Mouse (Mus musculus) kidney, embryonic 15.5 days (tissue): ENCODE results near the gene Kctd21. TPM values are rescaled to one million over a fixed set of nuclear protein-coding genes. Genes with fewer than 3 reads are reported as not detected.

Source experiments
- ATAC-seq: fragments of 200-750 bp; cut with Nextera tagmentation; replicated peaks from 2 replicates; pipeline ENCODE4 v1.8.0; 2017; ENCODE audit warnings: moderate TSS enrichment; ENCODE audit not compliant: low FRiP score
- H3K27ac ChIP-seq: fragments of 300-500 bp; sonication (generic); 2 replicates; pipeline ENCODE4 v1.5.1; 2015; ENCODE audit warnings: mild to moderate bottlenecking, inconsistent platforms
- H3K27me3 ChIP-seq: fragments of 300-500 bp; sonication (generic); 2 replicates; pipeline ENCODE4 v1.6.1; 2015; ENCODE audit warnings: inconsistent platforms
- H3K36me3 ChIP-seq: fragments of 300-500 bp; sonication (generic); 2 replicates; pipeline ENCODE4 v1.6.1; 2015; ENCODE audit warnings: inconsistent platforms
- H3K4me1 ChIP-seq: fragments of 300-500 bp; sonication (generic); 2 replicates; pipeline ENCODE4 v1.6.1; 2015; ENCODE audit warnings: inconsistent platforms
- H3K4me2 ChIP-seq: fragments of 300-500 bp; sonication (generic); 2 replicates; pipeline ENCODE4 v1.6.1; 2015; ENCODE audit warnings: moderate library complexity, mild to moderate bottlenecking, inconsistent platforms
- H3K4me3 ChIP-seq: fragments of 300-500 bp; sonication (generic); replicated peaks from 2 replicates; pipeline ENCODE4 v1.5.1; 2015; ENCODE audit warnings: mild to moderate bottlenecking, inconsistent platforms
- H3K9ac ChIP-seq: fragments of 300-500 bp; sonication (generic); 2 replicates; pipeline ENCODE4 v1.6.1; 2015; ENCODE audit warnings: mild to moderate bottlenecking, inconsistent platforms
- H3K9me3 ChIP-seq: fragments of 300-500 bp; sonication (generic); replicated peaks from 2 replicates; pipeline ENCODE4 v1.6.1; 2016; ENCODE audit warnings: inconsistent platforms
- WGBS: fragments of 180-500 bp; shearing (Covaris S2); methylation state at CpG from one replicate; pipeline ENCODE4 v1.1.7; 2015; ENCODE audit warnings: mixed read lengths; 5-methylcytosine and 5-hydroxymethylcytosine counted together
- polyA plus RNA-seq: library from polyadenylated mRNA; unstranded; fragments of >200 nt; fragmentation: Nextera tagmentation; extraction: Ambion mirVana; gene quantifications from 2 replicates; pipeline ENCODE4 v1.2.1, GENCODE M21; 2015

Gene Kctd21
- polyA plus RNA-seq, 1 experiment from 2014 or later = 4.2 TPM

DNA sequence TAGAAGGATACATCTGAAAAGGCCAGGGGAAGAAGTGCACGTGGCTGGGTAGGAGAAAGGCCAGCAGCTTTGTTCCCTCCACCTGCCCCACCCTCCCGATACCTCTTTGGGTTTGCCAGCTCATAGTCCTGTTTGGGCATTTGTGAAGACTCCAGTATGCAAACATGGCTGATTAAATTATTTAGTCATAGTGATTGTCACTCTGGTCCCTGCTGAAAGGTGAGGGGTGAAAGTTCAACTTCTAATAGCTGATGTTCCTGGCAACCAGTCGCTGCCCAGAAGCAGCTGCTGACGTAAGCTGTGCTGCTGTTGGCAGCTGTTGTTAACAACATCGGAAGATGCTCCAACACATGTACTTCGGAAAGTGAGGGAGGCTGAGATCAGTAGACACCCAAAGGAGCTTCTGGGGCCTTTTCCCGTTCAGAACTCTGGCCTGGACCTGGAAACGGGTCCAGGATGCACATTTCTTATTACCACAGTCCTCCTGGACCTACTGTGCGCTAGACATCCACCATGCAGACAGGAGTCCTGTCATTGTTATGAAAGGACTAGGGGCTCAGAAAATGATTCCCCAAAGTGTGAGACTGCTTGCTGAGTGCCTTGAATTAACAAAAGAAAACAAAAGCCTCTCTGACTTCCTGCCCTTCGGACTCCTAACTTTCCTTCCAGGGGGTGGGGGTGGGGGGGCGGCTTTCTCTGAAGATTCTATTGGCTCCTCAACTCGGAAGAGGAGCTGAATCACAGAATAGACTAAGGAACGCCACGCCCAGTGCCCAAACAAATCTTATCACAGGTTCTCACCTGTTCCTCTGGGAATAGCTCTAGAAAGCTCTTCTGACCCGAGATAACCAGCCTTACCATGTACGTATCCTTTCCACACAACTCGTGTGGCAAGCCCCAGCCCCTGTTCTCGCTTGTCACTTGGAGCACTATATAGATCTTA is 9.1 kb downstream of the Kctd21 start:
- no peak for ATAC-seq
- H3K9me3 ChIP-seq = no peaks in the 10 kb centered on the region
- 74% methylated on average over 18 of the region's 18 CpGs for WGBS

DNA sequence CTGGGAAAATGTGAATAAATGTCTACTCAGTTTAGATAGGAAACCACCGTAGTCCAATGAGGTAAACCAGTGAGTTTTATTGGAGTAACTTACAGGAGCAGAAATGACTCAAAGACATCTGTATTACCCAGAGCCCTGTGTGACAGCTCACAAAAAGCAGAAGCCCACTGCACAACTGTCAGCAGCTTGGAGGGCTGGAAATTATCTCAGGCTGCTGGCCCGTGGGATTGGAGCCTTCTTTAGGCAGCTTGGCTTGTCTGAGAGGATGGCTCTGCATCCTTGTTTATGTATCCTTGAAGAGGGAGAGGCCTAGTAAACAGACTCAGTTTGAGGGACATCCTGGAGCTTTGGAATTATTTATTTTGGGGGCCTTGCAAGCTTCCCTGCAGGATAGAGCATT is 10.8 kb downstream of the Kctd21 start:
- Histone ChIP-seq H3K4me1 (no peaks in the 10 kb centered on the region), H3K4me3 (no peak overlapping the region), H3K27me3 (no peaks in the 10 kb centered on the region), H3K27ac (no peak overlapping the region), H3K9me3 (no peaks in the 10 kb centered on the region), H3K4me2 (no peak overlapping the region), H3K9ac (no peak overlapping the region), H3K36me3 (no peaks in the 10 kb centered on the region)
- 78% methylated on average over 2 of the region's 2 CpGs for WGBS
- no peak for ATAC-seq

More for the DNA sequence above, 9.1 kb downstream of the Kctd21 start:
- H3K9ac ChIP-seq = no peak overlapping the region
- no peaks in the 10 kb centered on the region for H3K36me3 ChIP-seq
- no peaks in the 10 kb centered on the region for H3K27me3 ChIP-seq
- no peaks in the 10 kb centered on the region for H3K4me1 ChIP-seq
- no peak overlapping the region for H3K4me3 ChIP-seq
- no peak overlapping the region for H3K27ac ChIP-seq
- no peak overlapping the region for H3K4me2 ChIP-seq

DNA sequence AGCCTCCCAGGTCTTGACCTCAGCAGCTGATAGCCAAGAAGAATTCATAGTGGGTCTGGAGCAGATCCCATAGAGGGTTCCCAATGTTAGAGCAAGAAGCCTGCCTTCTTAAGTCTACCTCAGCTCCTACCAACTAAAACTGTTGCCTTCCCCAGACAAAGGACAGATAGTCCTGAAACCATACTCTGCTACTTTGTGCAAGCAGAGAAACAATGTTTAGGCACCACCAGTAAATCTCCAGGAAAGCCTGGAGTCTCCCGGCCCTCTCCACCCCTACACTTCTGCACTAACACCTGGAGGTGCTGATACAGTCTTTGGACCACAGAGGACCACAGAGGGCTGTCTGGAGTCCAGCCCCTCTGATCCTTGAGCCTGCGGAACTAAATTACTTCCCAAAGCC is 12.5 kb downstream of the Kctd21 start:
- H3K9ac ChIP-seq = no peak overlapping the region
- no peaks in the 10 kb centered on the region for H3K9me3 ChIP-seq
- H3K27ac ChIP-seq = no peak overlapping the region
- H3K4me3 ChIP-seq = no peak overlapping the region
- H3K27me3 ChIP-seq = no peaks in the 10 kb centered on the region
- WGBS = 64% methylated on average over 2 of the region's 2 CpGs
- 0 out of 2 replicates have a peak, but pooled peaks cover 4% of the 10 kb centered on the region for H3K36me3 ChIP-seq
- H3K4me2 ChIP-seq = no peak overlapping the region
- no peaks in the 10 kb centered on the region for H3K4me1 ChIP-seq
- no peak for ATAC-seq

DNA sequence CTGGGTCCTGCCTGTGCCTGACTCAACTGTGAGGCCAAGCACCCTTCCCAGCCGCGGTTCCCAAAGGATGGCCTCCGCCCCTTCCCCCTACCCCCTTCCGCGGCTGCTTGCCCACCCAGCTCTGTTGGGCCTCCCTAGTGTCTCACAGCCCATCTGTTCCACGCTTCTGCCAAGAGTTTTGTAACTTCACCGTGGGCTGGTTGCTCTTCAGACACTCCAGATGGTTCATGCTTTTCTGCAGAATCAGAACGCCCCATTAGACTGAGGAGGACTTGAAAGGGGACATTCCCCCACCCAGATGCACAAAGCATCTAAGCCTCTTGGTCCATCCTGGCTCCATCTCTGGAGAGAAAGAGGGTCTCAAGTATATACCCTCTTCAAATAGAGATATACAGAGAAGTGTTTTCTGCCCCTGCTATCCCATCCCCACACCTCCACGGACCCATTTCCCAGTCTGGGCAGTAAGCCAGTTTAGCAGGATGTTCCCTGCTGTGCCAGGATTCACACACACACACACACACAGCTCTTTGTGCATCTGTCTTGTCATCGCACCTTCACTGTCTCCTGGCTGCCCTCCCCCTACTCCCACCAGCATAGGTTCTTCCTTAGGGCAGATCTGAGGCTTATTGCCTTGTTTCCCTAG is 13.2 kb downstream of the Kctd21 start:
- WGBS = 57% methylated on average over 10 of the region's 10 CpGs
- H3K4me3 ChIP-seq = no peak overlapping the region
- ATAC-seq = no peak
- H3K9me3 ChIP-seq = no peaks in the 10 kb centered on the region
- no peaks in the 10 kb centered on the region for H3K27me3 ChIP-seq
- H3K27ac ChIP-seq = no peak overlapping the region
- no peak overlapping the region for H3K9ac ChIP-seq
- H3K4me2 ChIP-seq = no peak overlapping the region
- H3K4me1 ChIP-seq = no peaks in the 10 kb centered on the region
- 0 out of 2 replicates have a peak, but pooled peaks cover 4% of the 10 kb centered on the region for H3K36me3 ChIP-seq

DNA sequence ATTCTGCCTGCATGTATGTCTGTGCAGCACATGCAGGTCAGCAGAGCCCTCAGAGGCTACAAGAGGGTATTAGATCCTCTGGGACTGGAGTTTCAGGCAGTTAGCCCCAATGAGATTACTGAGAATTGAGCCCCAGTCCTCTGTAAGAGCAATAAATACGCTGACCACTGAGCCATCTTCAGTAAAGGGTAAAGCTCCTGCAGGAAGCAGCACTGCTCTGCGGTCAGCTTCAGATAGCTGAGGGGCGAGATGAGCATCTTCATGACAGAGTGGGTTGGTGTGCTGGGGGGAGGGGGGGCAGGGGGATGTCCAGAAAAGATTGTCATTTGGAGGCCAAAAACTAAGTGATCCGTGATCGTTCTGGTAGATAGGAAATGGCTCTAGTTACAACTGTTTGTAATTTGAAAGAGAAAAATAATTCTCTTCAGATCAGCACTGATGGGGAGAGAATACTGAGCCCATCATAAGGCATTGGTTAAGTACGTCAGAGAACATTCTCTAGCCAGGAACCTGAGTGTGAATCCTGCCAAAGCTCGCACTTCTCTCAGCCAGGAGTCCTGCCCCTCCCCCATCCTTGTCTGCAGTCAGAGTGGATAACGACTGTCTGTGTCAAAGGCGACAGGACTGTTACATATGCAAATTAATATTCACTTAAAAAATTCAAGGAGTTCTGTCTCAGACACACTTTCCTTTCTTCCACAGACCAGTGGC is 14.1 kb downstream of the Kctd21 start:
- no peak overlapping the region for H3K9ac ChIP-seq
- 0 out of 2 replicates have a peak, but pooled peaks cover 4% of the 10 kb centered on the region for H3K36me3 ChIP-seq
- H3K4me1 ChIP-seq = no peaks in the 10 kb centered on the region
- H3K4me2 ChIP-seq = no peak overlapping the region
- 79% methylated on average over 9 of the region's 9 CpGs for WGBS
- no peak overlapping the region for H3K4me3 ChIP-seq
- ATAC-seq = no peak
- no peak overlapping the region for H3K27ac ChIP-seq
- no peaks in the 10 kb centered on the region for H3K27me3 ChIP-seq
- no peaks in the 10 kb centered on the region for H3K9me3 ChIP-seq

DNA sequence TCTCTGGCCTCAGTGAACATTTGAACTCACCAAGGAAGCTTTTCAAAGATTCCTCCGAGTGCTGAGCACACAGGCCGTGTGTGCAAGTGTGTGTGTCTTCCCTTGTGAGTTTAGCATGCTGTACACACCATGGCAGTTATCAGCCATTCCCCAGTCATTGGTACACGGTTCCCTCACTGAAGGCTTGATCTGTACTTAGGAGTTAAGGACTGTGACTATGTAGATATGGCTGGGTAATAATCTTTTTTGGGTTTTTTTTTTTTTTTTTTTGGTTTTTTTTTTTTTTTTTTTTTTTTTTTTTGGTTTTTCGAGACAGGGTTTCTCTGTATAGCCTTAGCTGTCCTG is 14.7 kb downstream of the Kctd21 start:
- no peaks in the 10 kb centered on the region for H3K27me3 ChIP-seq
- 0 out of 2 replicates have a peak, but pooled peaks cover 4% of the 10 kb centered on the region for H3K36me3 ChIP-seq
- no peaks in the 10 kb centered on the region for H3K9me3 ChIP-seq
- no peak overlapping the region for H3K27ac ChIP-seq
- ATAC-seq = no peak
- H3K9ac ChIP-seq = no peak overlapping the region
- 88% methylated on average over 4 of the region's 4 CpGs for WGBS
- no peak overlapping the region for H3K4me3 ChIP-seq
- no peaks in the 10 kb centered on the region for H3K4me1 ChIP-seq
- no peak overlapping the region for H3K4me2 ChIP-seq

DNA sequence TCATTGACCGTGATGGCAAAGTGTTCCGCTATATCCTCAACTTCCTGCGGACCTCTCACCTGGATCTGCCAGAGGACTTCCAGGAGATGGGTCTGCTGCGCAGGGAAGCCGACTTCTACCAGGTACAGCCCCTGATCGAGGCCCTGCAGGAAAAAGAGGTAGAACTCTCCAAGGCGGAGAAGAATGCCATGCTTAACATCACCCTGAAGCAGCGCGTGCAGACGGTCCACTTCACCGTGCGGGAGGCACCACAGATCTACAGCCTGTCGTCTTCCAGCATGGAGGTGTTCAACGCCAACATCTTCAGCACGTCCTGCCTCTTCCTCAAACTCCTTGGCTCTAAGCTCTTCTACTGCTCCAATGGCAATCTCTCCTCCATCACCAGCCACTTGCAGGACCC is 15.3 kb downstream of the Kctd21 start:
- no peak overlapping the region for H3K4me3 ChIP-seq
- no peaks in the 10 kb centered on the region for H3K4me1 ChIP-seq
- no peak overlapping the region for H3K27ac ChIP-seq
- no peak overlapping the region for H3K4me2 ChIP-seq
- H3K27me3 ChIP-seq = no peaks in the 10 kb centered on the region
- no peak for ATAC-seq
- WGBS = 95% methylated on average over 15 of the region's 15 CpGs
- H3K9ac ChIP-seq = no peak overlapping the region
- H3K9me3 ChIP-seq = no peaks in the 10 kb centered on the region
- 0 out of 2 replicates have a peak, but pooled peaks cover 4% of the 10 kb centered on the region for H3K36me3 ChIP-seq

DNA sequence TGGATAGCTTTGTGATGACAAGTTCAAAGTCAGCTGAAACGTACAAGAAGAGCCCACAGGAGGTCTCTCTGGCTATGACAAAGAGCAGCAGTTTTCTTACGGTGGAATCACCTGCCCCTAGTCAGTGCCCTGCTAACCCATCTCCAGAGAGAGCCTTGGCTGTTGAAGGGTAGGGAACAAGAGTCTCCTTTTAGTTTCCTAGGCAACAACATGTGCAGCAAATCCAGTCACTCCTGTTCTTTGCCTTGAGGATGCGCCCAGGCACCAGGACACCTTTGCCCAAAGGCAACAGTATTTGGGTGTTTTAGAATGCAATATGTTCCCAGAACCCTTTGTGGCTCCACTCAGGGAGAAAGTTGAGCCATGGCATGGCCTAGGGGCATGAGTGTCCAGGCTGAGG is 16.2 kb downstream of the Kctd21 start:
- H3K4me3 ChIP-seq = no peak overlapping the region
- no peaks in the 10 kb centered on the region for H3K27me3 ChIP-seq
- no peak overlapping the region for H3K9ac ChIP-seq
- no peaks in the 10 kb centered on the region for H3K9me3 ChIP-seq
- no peaks in the 10 kb centered on the region for H3K4me1 ChIP-seq
- 90% methylated on average over 3 of the region's 3 CpGs for WGBS
- no peak for ATAC-seq
- H3K36me3 ChIP-seq = 0 out of 2 replicates have a peak, but pooled peaks cover 4% of the 10 kb centered on the region
- no peak overlapping the region for H3K27ac ChIP-seq
- H3K4me2 ChIP-seq = no peak overlapping the region

DNA sequence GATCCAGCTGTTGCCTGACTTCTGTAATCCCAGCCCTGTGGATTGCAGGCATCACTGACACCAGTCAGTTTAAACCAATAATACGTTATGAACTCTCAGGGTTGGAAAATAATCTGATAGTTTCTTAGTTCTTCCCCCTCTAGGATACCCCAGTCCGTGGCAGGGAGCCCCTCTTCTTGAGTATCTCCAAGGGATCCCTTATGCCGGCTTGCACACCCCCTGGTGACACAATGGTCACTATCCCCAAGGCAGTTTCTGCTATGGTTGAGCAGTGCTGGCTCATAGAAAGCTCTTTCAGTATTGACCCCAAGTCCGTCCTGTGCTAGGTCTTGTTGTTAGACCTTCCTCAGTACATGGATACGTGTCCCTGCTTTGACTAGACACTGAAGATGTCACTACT is 16.7 kb downstream of the Kctd21 start:
- H3K27ac ChIP-seq = no peak overlapping the region
- no peak overlapping the region for H3K4me2 ChIP-seq
- no peaks in the 10 kb centered on the region for H3K27me3 ChIP-seq
- H3K36me3 ChIP-seq = 0 out of 2 replicates have a peak, but pooled peaks cover 4% of the 10 kb centered on the region
- H3K4me1 ChIP-seq = no peaks in the 10 kb centered on the region
- 81% methylated on average over 5 of the region's 5 CpGs for WGBS
- no peak overlapping the region for H3K4me3 ChIP-seq
- no peak for ATAC-seq
- H3K9ac ChIP-seq = no peak overlapping the region
- H3K9me3 ChIP-seq = no peaks in the 10 kb centered on the region

DNA sequence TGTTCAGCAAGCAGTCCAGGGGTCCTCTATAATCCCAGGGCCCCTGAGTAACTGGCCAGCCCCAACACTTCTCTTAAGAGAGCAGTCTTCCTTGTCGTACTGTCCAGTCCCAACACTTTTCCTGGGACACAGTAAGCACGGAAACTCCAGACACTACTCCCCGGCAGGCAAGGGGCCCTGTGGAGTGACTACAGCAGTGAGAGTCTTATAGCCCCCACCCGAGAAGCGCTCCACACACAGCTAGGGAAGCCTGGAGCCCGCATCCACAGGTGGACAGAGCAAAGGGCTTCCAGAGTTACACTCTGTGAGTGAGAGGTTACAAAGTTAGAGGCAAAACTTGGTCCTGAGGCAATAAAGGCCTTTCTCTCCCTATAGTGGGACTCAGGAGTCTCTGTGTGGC is 17.3 kb downstream of the Kctd21 start:
- H3K27ac ChIP-seq = no peak overlapping the region
- no peaks in the 10 kb centered on the region for H3K9me3 ChIP-seq
- 93% methylated on average over 6 of the region's 6 CpGs for WGBS
- H3K9ac ChIP-seq = no peak overlapping the region
- H3K27me3 ChIP-seq = no peaks in the 10 kb centered on the region
- H3K36me3 ChIP-seq = 0 out of 2 replicates have a peak, but pooled peaks cover 4% of the 10 kb centered on the region
- H3K4me2 ChIP-seq = no peak overlapping the region
- H3K4me1 ChIP-seq = no peaks in the 10 kb centered on the region
- H3K4me3 ChIP-seq = no peak overlapping the region
- ATAC-seq = no peak

DNA sequence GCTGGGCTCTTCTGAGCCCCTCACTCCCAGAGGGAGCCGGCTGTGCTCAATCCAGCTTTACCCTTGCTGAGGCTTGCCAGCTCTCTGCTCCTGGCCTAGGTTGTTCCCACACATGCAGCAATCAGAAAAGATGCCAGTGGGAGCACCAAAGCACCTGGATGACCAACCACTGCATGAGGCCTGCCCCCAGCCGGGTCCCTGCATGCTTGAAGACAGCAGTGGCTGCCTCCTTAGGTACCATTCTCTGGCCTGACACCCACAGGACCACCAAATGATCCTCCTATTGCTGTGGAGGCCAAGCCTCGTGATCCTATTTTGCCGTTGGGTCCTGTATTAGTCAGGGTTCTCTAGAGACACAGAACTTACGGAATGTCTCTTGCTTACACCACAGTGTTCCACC is 18.8 kb downstream of the Kctd21 start:
- Histone ChIP-seq H3K4me3 (no peak overlapping the region), H3K9me3 (no peaks in the 10 kb centered on the region), H3K4me2 (no peak overlapping the region), H3K36me3 (0 out of 2 replicates have a peak, but pooled peaks cover 4% of the 10 kb centered on the region), H3K27ac (no peak overlapping the region), H3K27me3 (no peaks in the 10 kb centered on the region), H3K4me1 (no peaks in the 10 kb centered on the region), H3K9ac (no peak overlapping the region)
- WGBS = 88% methylated on average over 5 of the region's 5 CpGs
- no peak for ATAC-seq
